Mouse (Mus musculus): Measurements from ENCODE around the gene Mbd3l2.
A peak's percentile ranks its signal among the peaks of the same experiment; 100 is the strongest.
"Not testable (repeated sequence)": the region's sequence is repeated elsewhere in the genome, so short reads cannot be mapped to it uniquely, and the experiment has no call there.

The Mbd3l2 gene

GRCm38 (mm10) chr9:18430354-18430753 is at the start of gene Mbd3l2:
Mbd3l2 (plus strand) TSS chr9:18430654.
- no peak for DNase-seq (ENCODE audit: low spot score in 2 of 2)

GRCm38 (mm10) chr9:18385782-18386181 is 44.7 kb upstream of the Mbd3l2 start:
- DNase-seq (ENCODE audit: low spot score in 2 of 2), result no peak

GRCm38 (mm10) chr9:18399629-18400028 is 30.8 kb upstream of the Mbd3l2 start:
- no peak for DNase-seq (ENCODE audit: low spot score in 2 of 2)

- DNase-seq (ENCODE audit: low spot score in 2 of 2), result not testable (repeated sequence)
Observed at GRCm38 (mm10) chr9:18402895-18403294, 27.6 kb upstream of the Mbd3l2 start, which contains the start of gene Naalad2. Naalad2 (minus strand) TSS chr9:18402995.

GRCm38 (mm10) chr9:18404118-18404517 is 26.3 kb upstream of the Mbd3l2 start, which contains the start of gene Ubtfl1:
Ubtfl1 (plus strand) TSS chr9:18404418.
- DNase-seq (ENCODE audit: low spot score in 2 of 2), result no peak

GRCm38 (mm10) chr9:18412371-18412770 is 18.1 kb upstream of the Mbd3l2 start:
- not testable (repeated sequence) for DNase-seq (ENCODE audit: low spot score in 2 of 2)

- DNase-seq (ENCODE audit: low spot score in 2 of 2), result peak in 1 of 2 experiments; percentile 2
Observed at GRCm38 (mm10) chr9:18431687-18432086, 1.2 kb downstream of the Mbd3l2 start.

GRCm38 (mm10) chr9:18456520-18456919 is 26.1 kb downstream of the Mbd3l2 start:
- DNase-seq (ENCODE audit: low spot score in 2 of 2), result no peak

GRCm38 (mm10) chr9:18467350-18467749 is 36.9 kb downstream of the Mbd3l2 start:
- no peak for DNase-seq (ENCODE audit: low spot score in 2 of 2)

- DNase-seq (ENCODE audit: low spot score in 2 of 2), result no peak
Observed at GRCm38 (mm10) chr9:18468005-18468404, 37.6 kb downstream of the Mbd3l2 start.

GRCm38 (mm10) chr9:18473324-18474128 is 43.1 kb downstream of the Mbd3l2 start:
- peak; percentile 54 to 65 for DNase-seq (ENCODE audit: low spot score in 2 of 2)

GRCm38 (mm10) chr9:18478168-18478567 is 47.7 kb downstream of the Mbd3l2 start, which contains the start of the genes Zfp558 and Mbd3l1:
Zfp558 (minus strand) TSS chr9:18478268.
Mbd3l1 (plus strand) TSS chr9:18478359.
- no peak for DNase-seq (ENCODE audit: low spot score in 2 of 2)

Measured in urinary bladder, postnatal 36 days (tissue).